Mouse (Mus musculus): ENCODE measurements around the gene Brsk1.

The Brsk1 gene

DNA sequence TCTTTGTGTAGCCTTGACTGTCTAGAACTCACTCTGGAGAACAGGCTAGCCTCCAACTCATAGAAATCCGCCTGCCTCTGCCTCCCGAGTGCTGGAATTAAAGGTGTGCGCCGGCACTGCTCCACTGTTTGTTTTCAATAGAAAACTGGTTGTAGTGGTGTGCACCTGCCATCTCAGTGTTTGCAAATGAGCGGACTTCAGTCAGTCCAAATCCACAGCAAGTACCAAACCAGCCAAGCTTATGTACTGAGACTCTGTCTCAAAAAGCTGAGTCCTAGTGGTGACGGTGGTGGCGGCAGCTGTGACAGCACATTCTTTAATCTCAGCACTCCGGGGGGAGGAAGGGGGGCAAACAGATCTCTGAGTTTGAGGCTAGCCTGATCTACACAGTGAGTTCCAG is 21.9 kb upstream of the Brsk1 start:
- no peak for DNase-seq (ENCODE audit: extremely low spot score, low spot score)

GRCm38 (mm10) chr7:4669156-4669555 is 21.2 kb upstream of the Brsk1 start:
- no peak for DNase-seq (ENCODE audit: extremely low spot score, low spot score)

GRCm38 (mm10) chr7:4670655-4671255 is 19.6 kb upstream of the Brsk1 start:
- DNase-seq (ENCODE audit: extremely low spot score, low spot score), result no peak

DNA sequence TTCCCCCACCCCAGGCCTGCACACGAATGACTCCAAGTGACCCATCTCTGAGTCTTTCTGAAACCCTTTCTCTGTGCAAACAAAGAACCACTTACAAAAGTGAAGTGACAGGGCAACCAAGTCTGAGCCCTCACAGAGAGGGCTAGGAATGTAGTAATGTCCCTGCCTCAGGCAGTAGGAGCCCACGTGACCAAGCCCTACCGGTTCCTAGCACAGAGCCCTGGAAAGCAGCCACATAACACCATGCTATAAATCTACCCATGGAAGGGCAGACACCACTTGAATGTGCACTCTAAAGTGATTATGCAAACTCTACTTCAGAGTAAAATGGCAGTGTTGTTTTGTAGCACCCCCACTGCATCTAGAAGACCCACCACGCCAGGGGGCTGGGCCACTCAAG is 18.4 kb upstream of the Brsk1 start:
- no peak for DNase-seq (ENCODE audit: extremely low spot score, low spot score)

- DNase-seq (ENCODE audit: extremely low spot score, low spot score), result no peak
These were observed 16.2 kb upstream of the Brsk1 start for GRCm38 (mm10) chr7:4674114-4674731.

- no peak for DNase-seq (ENCODE audit: extremely low spot score, low spot score)
These were observed 15.2 kb upstream of the Brsk1 start for GRCm38 (mm10) chr7:4675200-4675599.

DNA sequence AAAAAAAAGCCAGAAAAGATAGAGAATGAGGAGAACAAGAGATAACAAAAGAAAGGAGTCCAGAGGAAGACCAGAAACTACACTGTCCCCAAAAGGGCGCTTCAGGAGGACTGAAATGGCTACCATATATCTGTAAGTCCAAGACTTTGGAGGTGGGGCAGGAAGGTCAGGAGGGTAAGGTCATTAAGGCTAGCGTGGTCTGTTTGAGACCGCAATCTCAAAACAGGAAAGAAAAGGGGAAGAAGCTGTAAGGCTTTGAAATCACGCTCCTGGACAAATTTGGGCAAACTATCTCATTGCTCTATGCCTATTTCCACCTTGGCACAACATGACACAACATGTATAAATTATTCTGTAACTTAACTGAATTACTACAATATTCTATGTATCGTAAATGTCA is 7.1 kb upstream of the Brsk1 start:
- no peak for DNase-seq (ENCODE audit: extremely low spot score, low spot score)

- no peak for DNase-seq (ENCODE audit: extremely low spot score, low spot score)
These were observed 6.2 kb upstream of the Brsk1 start for GRCm38 (mm10) chr7:4684203-4684602.

DNA sequence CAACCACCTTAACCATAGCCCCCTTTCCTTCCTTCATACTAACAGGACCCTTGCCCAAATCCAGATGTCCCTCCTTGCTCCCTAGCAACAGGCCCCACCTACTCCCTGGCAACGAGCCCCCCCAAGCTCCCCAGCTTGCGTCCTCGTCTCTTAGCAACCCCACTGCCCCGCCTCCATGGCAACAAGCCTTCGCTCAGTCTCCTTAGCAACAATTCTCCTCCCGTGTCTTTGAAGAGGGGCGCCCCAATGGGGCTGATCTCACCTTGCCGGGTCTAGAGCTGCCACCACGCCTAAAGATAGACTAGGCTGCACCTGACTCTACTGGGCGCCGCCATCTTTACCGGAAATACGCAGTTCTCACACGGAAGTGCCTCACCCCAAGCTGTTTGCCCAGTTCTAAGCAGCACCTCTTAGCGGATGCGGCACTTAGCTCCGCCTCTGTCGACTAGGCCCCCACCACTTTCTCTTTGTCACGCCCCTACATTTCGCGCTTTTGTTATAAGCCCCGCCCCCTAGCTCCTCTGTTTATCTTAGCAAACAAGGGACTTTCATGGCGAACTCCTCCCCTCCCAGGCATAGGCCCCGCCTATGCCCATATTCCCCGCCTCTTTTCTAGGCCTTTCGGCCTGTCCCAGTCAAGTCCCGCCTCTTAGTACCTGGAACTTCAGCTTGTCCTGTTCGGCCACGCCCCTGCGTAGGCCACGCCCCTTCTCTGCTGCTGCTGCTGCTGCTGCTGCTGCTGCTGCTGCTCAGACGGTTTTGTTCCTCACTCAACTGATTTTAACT is 5.6 kb upstream of the Brsk1 start, which contains the start of gene Hspbp1:
TSS of gene Hspbp1 (minus strand) at position 437 of the 786 bp plus-strand sequence.
- peak; percentile 92 for DNase-seq (ENCODE audit: extremely low spot score, low spot score)

GRCm38 (mm10) chr7:4690951-4691653 is 698 bp downstream of the Brsk1 start:
- peak; percentile 46 for DNase-seq (ENCODE audit: extremely low spot score, low spot score)

GRCm38 (mm10) chr7:4693004-4693403 is 2.6 kb downstream of the Brsk1 start:
- no peak for DNase-seq (ENCODE audit: extremely low spot score, low spot score)

GRCm38 (mm10) chr7:4702334-4702733 is 11.9 kb downstream of the Brsk1 start:
- no peak for DNase-seq (ENCODE audit: extremely low spot score, low spot score)

GRCm38 (mm10) chr7:4703195-4703594 is 12.8 kb downstream of the Brsk1 start:
- no peak for DNase-seq (ENCODE audit: extremely low spot score, low spot score)

GRCm38 (mm10) chr7:4705098-4705497 is 14.7 kb downstream of the Brsk1 start:
- DNase-seq (ENCODE audit: extremely low spot score, low spot score), result peak; percentile 35

- no peak for DNase-seq (ENCODE audit: extremely low spot score, low spot score)
These were observed 22.2 kb downstream of the Brsk1 start for GRCm38 (mm10) chr7:4712594-4712993.

GRCm38 (mm10) chr7:4716955-4717354 is 26.6 kb downstream of the Brsk1 start:
- DNase-seq (ENCODE audit: extremely low spot score, low spot score), result no peak

DNA sequence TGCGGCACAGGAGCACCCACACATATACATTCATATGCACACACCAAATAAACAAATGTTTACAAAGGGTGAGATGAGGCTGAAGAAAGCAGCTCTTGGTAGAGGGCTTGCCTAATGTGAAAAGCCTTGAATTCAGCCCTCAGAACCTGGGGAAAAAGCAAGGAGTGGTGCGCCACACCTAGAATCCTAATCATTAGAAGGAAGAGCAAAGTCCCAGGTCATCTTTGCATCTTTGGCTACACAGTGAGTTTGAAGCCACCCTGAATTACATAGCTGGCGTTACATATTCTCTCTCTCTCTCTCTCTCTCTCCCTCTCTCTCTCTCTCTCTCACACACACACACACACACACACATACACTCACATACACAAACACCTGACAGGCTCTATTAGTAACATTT is 28.9 kb downstream of the Brsk1 start:
- no peak for DNase-seq (ENCODE audit: extremely low spot score, low spot score)

DNA sequence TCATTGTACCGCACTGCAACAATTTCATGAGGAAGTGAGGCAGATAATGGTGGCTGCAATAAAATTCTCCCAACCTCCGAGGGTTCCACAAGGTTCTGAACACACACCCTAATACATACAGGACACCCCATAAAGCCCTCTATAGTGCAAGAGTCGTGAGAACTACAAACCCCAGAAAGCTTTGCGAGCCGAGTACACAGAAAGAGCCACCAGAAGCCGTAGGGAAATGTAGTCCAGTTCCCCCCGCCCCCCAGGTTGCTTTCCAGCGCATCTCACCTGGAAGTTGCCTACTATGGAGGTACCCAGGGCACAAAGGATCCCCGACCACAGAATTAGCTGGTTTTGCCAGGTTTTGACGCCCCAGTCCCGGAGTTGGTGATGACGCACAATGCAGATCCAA is 33.1 kb downstream of the Brsk1 start:
- no peak for DNase-seq (ENCODE audit: extremely low spot score, low spot score)

GRCm38 (mm10) chr7:4724359-4724758 is 34.0 kb downstream of the Brsk1 start:
- DNase-seq (ENCODE audit: extremely low spot score, low spot score), result no peak

DNA sequence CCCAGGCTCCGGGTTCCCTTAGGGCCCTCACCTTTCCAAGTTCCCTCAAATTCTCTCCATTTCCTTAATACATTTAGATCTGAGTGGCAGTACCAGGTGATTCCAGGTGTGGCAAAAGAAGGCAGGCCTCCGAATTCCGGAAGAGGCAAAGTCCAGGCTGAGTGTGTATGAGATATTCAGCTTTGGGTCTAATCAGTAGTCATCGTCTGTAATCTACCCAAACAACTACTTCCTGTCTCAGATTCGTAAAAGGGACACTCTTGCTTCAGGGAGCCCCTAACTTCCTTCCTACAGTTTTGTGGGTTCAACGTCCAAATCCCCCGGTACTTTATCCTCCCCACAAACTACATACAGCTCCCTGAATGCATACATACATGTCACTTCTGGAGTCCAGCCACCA is 34.8 kb downstream of the Brsk1 start, which contains the start of gene Tmem150b:
TSS of gene Tmem150b (minus strand) at position 81 of the 400 bp plus-strand sequence.
- no peak for DNase-seq (ENCODE audit: extremely low spot score, low spot score)

- DNase-seq (ENCODE audit: extremely low spot score, low spot score), result no peak
These were observed 40.7 kb downstream of the Brsk1 start for GRCm38 (mm10) chr7:4731090-4731489.

DNA sequence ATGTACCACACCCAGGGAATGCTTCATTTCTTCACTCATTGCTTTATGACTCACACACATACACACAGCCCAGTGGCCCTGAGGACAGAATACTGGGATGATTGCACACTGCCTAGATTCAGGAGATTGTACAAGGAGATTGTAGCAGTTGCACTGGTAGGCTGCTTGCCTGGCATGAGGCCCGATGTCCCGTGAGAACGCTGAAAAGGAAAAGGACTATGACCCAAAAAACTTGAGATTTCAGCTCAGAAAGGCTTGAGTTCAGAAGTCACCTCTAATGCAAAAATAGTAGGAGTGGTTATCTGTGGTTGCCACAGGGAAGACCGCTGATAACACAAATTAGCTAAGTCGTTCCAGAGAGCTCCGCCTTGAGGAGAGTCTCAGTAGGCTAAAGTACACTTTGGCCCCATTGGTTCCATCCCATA is 42.6 kb downstream of the Brsk1 start:
- no peak for DNase-seq (ENCODE audit: extremely low spot score, low spot score)

Measured in neural tube, embryonic 10.5 days (tissue).